Mouse (Mus musculus) monocyte, adult 2 months (primary cell): ENCODE data around the gene Gm10300.

Source experiments
- DNase-seq, 2 experiments: peaks; one replicate each; pipeline ENCODE4 v3.0.0; 2022; ENCODE audit warnings: low spot score in 2 of 2, low read depth in 1 of 2

Gene Gm10300

GRCm38 (mm10) chr4:132078296-132078714 is 3.8 kb downstream of the Gm10300 start:
- peak; percentile 60 to 75 for DNase-seq

GRCm38 (mm10) chr4:132079555-132080275 is 5.2 kb downstream of the Gm10300 start:
- peak in 1 of 2 experiments; percentile 41 for DNase-seq

GRCm38 (mm10) chr4:132080492-132080983 is 6.0 kb downstream of the Gm10300 start:
- DNase-seq, result no peak

GRCm38 (mm10) chr4:132085114-132085513 is 10.6 kb downstream of the Gm10300 start:
- DNase-seq, result no peak

GRCm38 (mm10) chr4:132088921-132089320 is 14.4 kb downstream of the Gm10300 start:
- no peak for DNase-seq

GRCm38 (mm10) chr4:132093136-132093535 is 18.6 kb downstream of the Gm10300 start:
- no peak for DNase-seq

- no peak for DNase-seq
These were observed 19.4 kb downstream of the Gm10300 start for GRCm38 (mm10) chr4:132093928-132094327.

- no peak for DNase-seq
These were observed 20.5 kb downstream of the Gm10300 start for GRCm38 (mm10) chr4:132095043-132095442.

GRCm38 (mm10) chr4:132099548-132099947 is 25.1 kb downstream of the Gm10300 start:
- no peak for DNase-seq

GRCm38 (mm10) chr4:132101152-132101551 is 26.7 kb downstream of the Gm10300 start:
- DNase-seq, result no peak

GRCm38 (mm10) chr4:132108221-132108620 is 33.7 kb downstream of the Gm10300 start:
- DNase-seq, result no peak

- no peak for DNase-seq
These were observed 36.7 kb downstream of the Gm10300 start for GRCm38 (mm10) chr4:132111227-132111626.

GRCm38 (mm10) chr4:132113411-132114095 is 39.1 kb downstream of the Gm10300 start:
- DNase-seq, result peak in 1 of 2 experiments; percentile 2

- DNase-seq, result no peak
These were observed 41.8 kb downstream of the Gm10300 start for GRCm38 (mm10) chr4:132116315-132116714.

GRCm38 (mm10) chr4:132119566-132119965 is 45.1 kb downstream of the Gm10300 start:
- DNase-seq, result no peak

- DNase-seq, result no peak
These were observed 47.2 kb downstream of the Gm10300 start for GRCm38 (mm10) chr4:132121674-132122073.

- DNase-seq, result no peak
These were observed 48.7 kb downstream of the Gm10300 start for GRCm38 (mm10) chr4:132123166-132123565.
